ENCODE assay signal across 19 mouse cellular contexts in genomic region chr2:68244556-68244955, GRCm38 (mm10).
DNase-seq lines count a peak whose midpoint lies in the region; ATAC-seq and TF ChIP-seq lines count a peak whose summit lies in the region.
"Had no signal": no experiment of that assay in that cellular context is flagged by ENCODE, and none has a peak within 500 bp of the region (broad histone marks: within the 10 kb centered on the region; RNA-seq: fewer than 3 reads in every experiment).

No protein-coding gene starts in this region.

- intact Hi-C loops in heart, postnatal 14 days (cut with DNase I) = no loop called here

- H3K27ac ChIP-seq in heart, embryonic 12.5 days (ENCODE audit: poor library complexity, severe bottlenecking) = 0 out of 2 replicates have a peak overlapping the region, but pooled peaks have one; percentile 21
- peak overlapping the region; percentile 3; the same call in 1 of the 2 replicates for H3K27ac ChIP-seq in heart, embryonic 16.5 days (ENCODE audit: low read length)
- no peak overlapping the region for H3K27ac ChIP-seq in cerebellum, adult 2 months (ENCODE audit: insufficient read depth, low read length)
- H3K27ac ChIP-seq: hindbrain, embryonic 12.5 days had no signal

- ATAC-seq in heart, embryonic 12.5 days (ENCODE audit: insufficient number of reproducible peaks, low FRiP score) = no peak
- ATAC-seq in heart, embryonic 16.5 days (replicated peaks; ENCODE audit: extremely low read depth, insufficient read depth, low FRiP score) = no peak
- ATAC-seq: forebrain, embryonic 14.5 days; hindbrain, embryonic 16.5 days; inflammation-experienced regulatory T-cells, adult 6 months; intestine, postnatal 0 days had no signal

- H3K4me1 ChIP-seq in heart, embryonic 12.5 days (replicated peaks) = peaks cover 28% of the 10 kb centered on the region
- H3K4me1 ChIP-seq in heart, embryonic 16.5 days (ENCODE audit: control insufficient read depth, insufficient read depth, low read length) = peaks cover 8% of the 10 kb centered on the region
- peaks cover 2% of the 10 kb centered on the region; the same call in 1 of the 2 replicates for H3K4me1 ChIP-seq in cerebellum, adult 2 months (ENCODE audit: control insufficient read depth, insufficient read depth, low read length)
- H3K4me1 ChIP-seq: hindbrain, embryonic 12.5 days had no signal

- no peak overlapping the region for H3K4me2 ChIP-seq in heart, embryonic 12.5 days
- H3K4me2 ChIP-seq in heart, embryonic 16.5 days (ENCODE audit: low read depth, low read length) = no peak overlapping the region
- H3K4me2 ChIP-seq: hindbrain, embryonic 12.5 days had no signal

- no peak for TF ChIP-seq POLR2A in cerebellum, adult 2 months (IDR thresholded peaks at IDR 0.05; ENCODE audit: borderline replicate concordance, insufficient read depth, low read length)

- H3K36me3 ChIP-seq in heart, embryonic 12.5 days = peaks cover 23% of the 10 kb centered on the region
- H3K36me3 ChIP-seq in heart, embryonic 16.5 days (ENCODE audit: control insufficient read depth, insufficient read depth) = peaks cover 18% of the 10 kb centered on the region

- H3K9ac ChIP-seq in heart, embryonic 12.5 days = no peak overlapping the region
- H3K9ac ChIP-seq in heart, embryonic 16.5 days (ENCODE audit: low read length) = no peak overlapping the region
- H3K9ac ChIP-seq: hindbrain, embryonic 12.5 days had no signal

- TF ChIP-seq CTCF in cerebellum, adult 2 months (IDR thresholded peaks at IDR 0.05; ENCODE audit: borderline replicate concordance, insufficient read depth, low read depth, low read length) = no peak

- 69% methylated on average over 1 of the region's 1 CpGs for WGBS in heart, embryonic 12.5 days
- 47% methylated on average over 1 of the region's 1 CpGs for WGBS in heart, embryonic 16.5 days
- WGBS in cerebellum, adult 2 months = 93% methylated on average over 1 of the region's 1 CpGs

- H3K9me3 ChIP-seq in heart, embryonic 12.5 days (replicated peaks) = no peaks in the 10 kb centered on the region
- H3K9me3 ChIP-seq in heart, embryonic 16.5 days (replicated peaks; ENCODE audit: control insufficient read depth, low read length) = no peaks in the 10 kb centered on the region
- H3K9me3 ChIP-seq: hindbrain, embryonic 12.5 days had no signal

- H3K27me3 ChIP-seq in heart, embryonic 12.5 days (replicated peaks) = no peaks in the 10 kb centered on the region
- H3K27me3 ChIP-seq in heart, embryonic 16.5 days (ENCODE audit: control insufficient read depth, insufficient read depth, low read length) = no peaks in the 10 kb centered on the region
- no peaks in the 10 kb centered on the region for H3K27me3 ChIP-seq in cerebellum, adult 2 months (ENCODE audit: control insufficient read depth, insufficient read depth, low read length)
- H3K27me3 ChIP-seq: CH12.LX; hindbrain, embryonic 12.5 days had no signal

- no peak for DNase-seq in heart, adult 18-20 months
- DNase-seq in heart, postnatal 14 days = no peak
- peak; percentile 44 for DNase-seq in ZHBTc4 (ENCODE audit: low read depth, low spot score)
- no peak for DNase-seq in right cerebral cortex, postnatal 10 days (ENCODE audit: low spot score in 2 of 2)
- no peak for DNase-seq in cerebellum, adult 2 months
- DNase-seq: adrenal gland, postnatal 10 days; cerebellum, adult 11 months; cerebellum, adult 9-10 months; cerebellum, postnatal 25 days; gastrocnemius, postnatal 36 days; kidney, adult 9 months had no signal

- H3K4me3 ChIP-seq in heart, embryonic 12.5 days = no peak overlapping the region
- no peak overlapping the region for H3K4me3 ChIP-seq in heart, embryonic 16.5 days (ENCODE audit: low read length)
- no peak overlapping the region for H3K4me3 ChIP-seq in cerebellum, adult 2 months (replicated peaks; ENCODE audit: insufficient read depth, low read depth, low read length)
- H3K4me3 ChIP-seq: hindbrain, embryonic 12.5 days had no signal
